Comparison of ENCODE assay signal across 27 mouse cellular contexts in the genomic region with DNA sequence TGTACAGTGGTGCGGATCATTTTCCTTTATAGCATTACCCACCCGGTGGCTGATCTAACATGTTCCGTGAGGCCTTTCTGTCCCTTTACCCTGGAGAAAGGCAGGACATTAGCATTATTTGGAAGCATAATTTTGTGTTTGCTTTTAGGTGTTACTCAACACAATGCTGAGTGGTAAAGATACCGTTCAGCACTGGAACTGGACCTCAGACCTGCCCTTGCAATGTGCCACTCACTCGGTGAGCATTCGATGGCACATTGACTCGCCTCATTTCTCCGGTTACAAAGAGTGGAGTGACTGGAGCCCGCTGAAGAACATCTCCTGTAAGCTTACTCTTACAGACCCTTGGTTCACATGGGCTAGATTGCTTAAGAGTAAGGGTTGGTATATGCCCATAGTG.
DNase-seq lines count a peak whose midpoint lies in the region; ATAC-seq and TF ChIP-seq lines count a peak whose summit lies in the region.
"Had no signal": no experiment of that assay in that cellular context is flagged by ENCODE, and none has a peak within 500 bp of the region (broad histone marks: within the 10 kb centered on the region; RNA-seq: fewer than 3 reads in every experiment).

No protein-coding gene starts in this region.

- intact Hi-C loops in heart, adult 2 months (cut with DNase I): no loop called here

- TF ChIP-seq EP300 in heart, adult 2 months (IDR thresholded peaks at IDR 0.05; ENCODE audit: insufficient read depth, low read depth, low read length): no peak

- peaks cover 5% of the 10 kb centered on the region for H3K4me1 ChIP-seq in heart, adult 2 months (ENCODE audit: control insufficient read depth, insufficient read depth, low read length)
- H3K4me1 ChIP-seq in E14TG2a.4 (replicated peaks; ENCODE audit: low read depth, low read length): peaks cover 77% of the 10 kb centered on the region
- H3K4me1 ChIP-seq in liver, embryonic 12.5 days: no peaks in the 10 kb centered on the region
- H3K4me1 ChIP-seq in liver, embryonic 16.5 days (ENCODE audit: control insufficient read depth, low read depth, low read length): no peaks in the 10 kb centered on the region; the same call in none of the 2 replicates
- no peaks in the 10 kb centered on the region for H3K4me1 ChIP-seq in forebrain, embryonic 15.5 days
- H3K4me1 ChIP-seq: embryonic facial prominence, embryonic 13.5 days had no signal

- H3K4me3 ChIP-seq in heart, adult 2 months: no peak overlapping the region
- 0 out of 2 replicates have a peak overlapping the region, but pooled peaks have one; percentile 4 for H3K4me3 ChIP-seq in E14TG2a.4 (replicated peaks; ENCODE audit: low read length)
- H3K4me3 ChIP-seq in liver, embryonic 12.5 days: no peak overlapping the region
- H3K4me3 ChIP-seq in liver, embryonic 16.5 days (ENCODE audit: low read depth, low read length): no peak overlapping the region
- no peak overlapping the region for H3K4me3 ChIP-seq in forebrain, embryonic 15.5 days
- H3K4me3 ChIP-seq: embryonic facial prominence, embryonic 10.5 days; embryonic facial prominence, embryonic 13.5 days; heart, embryonic 10.5 days; heart, embryonic 13.5 days had no signal

- H3K36me3 ChIP-seq in heart, adult 2 months (ENCODE audit: control insufficient read depth, insufficient read depth, low read length): peaks cover 3% of the 10 kb centered on the region
- peaks cover 97% of the 10 kb centered on the region for H3K36me3 ChIP-seq in E14TG2a.4 (ENCODE audit: insufficient read depth, low read length)
- H3K36me3 ChIP-seq in liver, embryonic 12.5 days: peaks cover 17% of the 10 kb centered on the region
- H3K36me3 ChIP-seq in liver, embryonic 16.5 days (ENCODE audit: control insufficient read depth, insufficient read depth): no peaks in the 10 kb centered on the region; the same call in 1 of the 2 replicates
- no peaks in the 10 kb centered on the region for H3K36me3 ChIP-seq in forebrain, embryonic 15.5 days

- H3K27me3 ChIP-seq in heart, adult 2 months (ENCODE audit: control insufficient read depth, insufficient read depth, low read length): no peaks in the 10 kb centered on the region
- no peaks in the 10 kb centered on the region for H3K27me3 ChIP-seq in E14TG2a.4 (ENCODE audit: insufficient read depth, low read length)
- H3K27me3 ChIP-seq in liver, embryonic 12.5 days (replicated peaks): no peaks in the 10 kb centered on the region; the same call in 1 of the 2 replicates
- H3K27me3 ChIP-seq in liver, embryonic 16.5 days (ENCODE audit: control insufficient read depth, insufficient read depth, low read depth, low read length): no peaks in the 10 kb centered on the region
- no peaks in the 10 kb centered on the region for H3K27me3 ChIP-seq in forebrain, embryonic 15.5 days
- H3K27me3 ChIP-seq: embryonic facial prominence, embryonic 13.5 days; heart, embryonic 13.5 days had no signal

- peak; percentile 17; the same call in 1 of the 2 replicates for ATAC-seq in liver, embryonic 12.5 days
- peak; percentile 25 for ATAC-seq in liver, embryonic 16.5 days (ENCODE audit: low read depth)
- ATAC-seq in forebrain, embryonic 15.5 days (replicated peaks): no peak
- ATAC-seq: forebrain, embryonic 14.5 days; hindbrain, postnatal 0 days; inflammation-experienced regulatory T-cells, adult 6 months had no signal

- no peaks in the 10 kb centered on the region for H3K79me2 ChIP-seq in heart, adult 2 months (replicated peaks; ENCODE audit: control insufficient read depth, insufficient read depth, low read length)

- 93% methylated on average over 9 of the region's 9 CpGs for WGBS in heart, adult 2 months
- WGBS in liver, embryonic 12.5 days (ENCODE audit: insufficient replicate concordance): 81% methylated on average over 9 of the region's 9 CpGs
- 64% methylated on average over 9 of the region's 9 CpGs for WGBS in liver, embryonic 16.5 days (ENCODE audit: insufficient replicate concordance)
- 91% methylated on average over 9 of the region's 9 CpGs for WGBS in forebrain, embryonic 15.5 days

- no peak overlapping the region for H3K9ac ChIP-seq in heart, adult 2 months (ENCODE audit: low read depth, low read length)
- no peak overlapping the region for H3K9ac ChIP-seq in liver, embryonic 12.5 days
- no peak overlapping the region for H3K9ac ChIP-seq in liver, embryonic 16.5 days (ENCODE audit: low read depth, low read length)
- no peak overlapping the region for H3K9ac ChIP-seq in forebrain, embryonic 15.5 days (replicated peaks)
- H3K9ac ChIP-seq: embryonic facial prominence, embryonic 13.5 days; heart, embryonic 13.5 days; hindbrain, embryonic 14.5 days had no signal

- no peak overlapping the region for H3K27ac ChIP-seq in heart, adult 2 months
- H3K27ac ChIP-seq in liver, embryonic 12.5 days: no peak overlapping the region
- H3K27ac ChIP-seq in liver, embryonic 16.5 days (ENCODE audit: low read length): peak overlapping the region; percentile 28
- H3K27ac ChIP-seq in forebrain, embryonic 15.5 days (replicated peaks): no peak overlapping the region
- H3K27ac ChIP-seq: embryonic facial prominence, embryonic 10.5 days; embryonic facial prominence, embryonic 13.5 days; heart, embryonic 10.5 days; heart, embryonic 13.5 days; hindbrain, embryonic 14.5 days; hindbrain, postnatal 0 days had no signal

- peak; percentile 67 for DNase-seq in heart, adult 11 months
- no peak for DNase-seq in heart, adult 2 months
- no peak for DNase-seq in thymus, postnatal 36 days
- no peak for DNase-seq in natural killer cell, adult 2 months (ENCODE audit: low spot score in 2 of 2)
- DNase-seq: adrenal gland, adult 8-10 months; adrenal gland, postnatal 25 days; B cell, adult 2 months; cerebellum, adult 11-12 months; cerebellum, adult 8-10 months; cerebellum, postnatal 10 days; cerebellum, postnatal 36 days; gastrocnemius, postnatal 10 days; heart, adult 18-20 months; heart, postnatal 14 days; heart, postnatal 4 days had no signal

- no peaks in the 10 kb centered on the region for H3K9me3 ChIP-seq in E14TG2a.4 (ENCODE audit: low read length)
- no peaks in the 10 kb centered on the region for H3K9me3 ChIP-seq in liver, embryonic 12.5 days (replicated peaks)
- no peaks in the 10 kb centered on the region for H3K9me3 ChIP-seq in liver, embryonic 16.5 days (replicated peaks; ENCODE audit: control insufficient read depth, low read length)
- no peaks in the 10 kb centered on the region for H3K9me3 ChIP-seq in forebrain, embryonic 15.5 days
- H3K9me3 ChIP-seq: embryonic facial prominence, embryonic 10.5 days; embryonic facial prominence, embryonic 13.5 days; heart, embryonic 10.5 days; heart, embryonic 13.5 days had no signal

- TF ChIP-seq CTCF in heart, adult 2 months (IDR thresholded peaks at IDR 0.05): no peak
- no peak for TF ChIP-seq CTCF in E14TG2a.4 (conservative IDR thresholded peaks at IDR 0.05; ENCODE audit: low read length)

- TF ChIP-seq POLR2A in heart, adult 2 months (IDR thresholded peaks at IDR 0.05; ENCODE audit: insufficient read depth, low read depth, low read length): no peak

- no peak overlapping the region for H3K4me2 ChIP-seq in liver, embryonic 12.5 days
- H3K4me2 ChIP-seq in liver, embryonic 16.5 days (ENCODE audit: low read depth, low read length): no peak overlapping the region
- H3K4me2 ChIP-seq in forebrain, embryonic 15.5 days (replicated peaks): no peak overlapping the region
- H3K4me2 ChIP-seq: embryonic facial prominence, embryonic 13.5 days; heart, embryonic 13.5 days; hindbrain, embryonic 14.5 days had no signal
